Mouse (Mus musculus): ENCODE results near the gene Kif24. TPM values are rescaled to one million over a fixed set of nuclear protein-coding genes. Genes with fewer than 3 reads are reported as not detected.

The Kif24 gene
- polyA plus RNA-seq (2012) = 4.9 and 6.6 TPM in 2 replicates

GRCm38 (mm10) chr4:41464345-41465286 is at the start of gene Kif24, which contains the start of gene Nudt2:
Gene Kif24 (minus strand): TSS chr4:41464887.
Gene Nudt2 (plus strand): TSS chr4:41465151.
- TF ChIP-seq GATA1 (IDR thresholded peaks at IDR 0.05; ENCODE audit: low read length) = no peak

GRCm38 (mm10) chr4:41513714-41514113 is 49.0 kb upstream of the Kif24 start:
- TF ChIP-seq GATA1 (IDR thresholded peaks at IDR 0.05; ENCODE audit: low read length) = no peak

GRCm38 (mm10) chr4:41513309-41513708 is 48.6 kb upstream of the Kif24 start:
- TF ChIP-seq GATA1 (IDR thresholded peaks at IDR 0.05; ENCODE audit: low read length) = no peak

- TF ChIP-seq GATA1 (IDR thresholded peaks at IDR 0.05; ENCODE audit: low read length) = no peak
These were observed 43.3 kb upstream of the Kif24 start for GRCm38 (mm10) chr4:41507998-41508397.

DNA sequence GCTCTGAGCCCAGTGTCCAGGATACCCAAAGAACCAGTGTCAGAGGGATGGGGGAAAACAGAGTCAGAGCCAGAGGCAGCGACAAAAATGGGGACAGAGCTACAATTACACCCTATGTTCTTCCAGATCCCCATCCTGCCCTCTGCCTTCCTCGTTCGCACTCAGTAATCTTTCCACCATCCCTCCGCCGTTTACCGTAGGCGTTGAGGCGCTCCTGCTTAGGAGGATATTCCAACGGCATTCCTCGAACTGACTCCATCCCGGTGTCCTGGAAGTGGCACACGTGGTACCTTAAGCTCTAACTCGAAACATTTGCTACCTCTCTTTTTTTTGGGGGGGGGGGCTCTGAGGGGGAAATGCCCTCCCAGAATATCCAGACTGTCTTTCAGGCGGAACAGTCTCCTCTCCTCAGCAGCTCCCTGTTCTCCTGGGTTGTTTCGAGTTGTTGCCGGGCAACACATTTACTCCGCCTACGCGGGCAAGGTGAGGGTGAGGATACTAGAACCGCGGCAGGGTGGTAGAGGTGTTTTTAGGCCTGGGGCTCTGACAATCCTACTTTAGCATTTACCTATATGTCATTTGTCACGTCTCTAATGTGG is 42.7 kb upstream of the Kif24 start:
- TF ChIP-seq GATA1 (IDR thresholded peaks at IDR 0.05; ENCODE audit: low read length) = no peak

DNA sequence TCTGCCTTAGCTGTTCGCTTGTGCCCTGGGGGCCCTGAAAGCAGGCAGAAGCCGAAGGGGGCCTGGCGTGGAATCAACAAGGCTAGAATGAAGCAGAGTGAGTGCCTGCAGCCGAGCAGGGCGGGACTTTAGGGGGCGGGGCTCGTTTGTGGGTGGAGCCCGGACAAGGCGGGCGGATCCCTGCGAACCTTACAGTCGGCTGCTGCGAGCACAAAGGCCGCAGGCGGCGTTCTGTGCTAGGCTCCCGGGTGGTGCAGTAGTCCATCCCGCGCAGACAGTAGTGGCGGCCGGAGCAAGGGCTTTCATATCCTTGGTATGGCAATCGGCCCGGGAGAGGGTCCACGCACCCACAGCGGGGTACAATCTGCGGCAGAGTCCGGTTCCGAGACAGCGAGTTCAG is 42.2 kb upstream of the Kif24 start:
- TF ChIP-seq GATA1 (IDR thresholded peaks at IDR 0.05; ENCODE audit: low read length) = no peak

GRCm38 (mm10) chr4:41506156-41506555 is 41.5 kb upstream of the Kif24 start:
- no peak for TF ChIP-seq GATA1 (IDR thresholded peaks at IDR 0.05; ENCODE audit: low read length)

DNA sequence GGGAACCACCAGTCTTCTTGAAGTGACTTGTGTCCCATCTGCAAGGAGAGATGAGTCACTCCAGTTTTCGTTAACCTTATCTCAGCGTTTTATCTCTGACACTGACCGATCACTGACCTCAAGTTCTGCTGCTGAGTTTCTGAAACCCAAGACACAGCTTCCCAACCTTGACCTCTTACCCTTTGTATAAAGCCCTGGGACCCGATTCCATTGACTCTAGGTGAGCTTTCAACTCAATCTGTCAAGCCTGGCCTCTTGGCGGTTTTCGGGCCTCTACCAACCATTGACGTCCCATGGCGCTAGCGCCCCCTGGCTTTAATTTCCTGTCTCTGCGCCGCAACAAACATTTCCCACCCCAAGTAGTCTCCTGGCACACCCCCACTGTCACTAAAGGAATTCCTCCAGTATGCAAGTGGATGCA is 40.5 kb upstream of the Kif24 start:
- TF ChIP-seq GATA1 (IDR thresholded peaks at IDR 0.05; ENCODE audit: low read length) = no peak

DNA sequence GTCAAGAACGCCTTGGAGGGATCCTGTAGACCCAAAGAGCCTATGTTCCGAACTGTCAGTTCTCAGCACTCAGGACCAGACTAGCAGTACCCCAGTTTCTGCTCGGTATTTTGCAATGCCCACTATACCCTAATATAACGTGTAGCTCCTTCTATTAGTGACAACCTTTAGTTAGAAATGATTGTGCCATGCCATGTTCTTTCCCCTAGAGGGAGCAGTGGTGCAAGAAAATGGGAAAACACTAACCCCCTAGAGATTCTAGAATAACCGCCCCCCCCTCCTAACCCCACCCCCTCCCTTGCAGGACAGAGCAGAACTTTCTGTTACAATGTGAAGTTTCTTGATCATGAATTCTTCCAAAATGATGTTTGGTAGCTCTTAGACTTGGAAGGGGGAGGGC is 39.6 kb upstream of the Kif24 start:
- TF ChIP-seq GATA1 (IDR thresholded peaks at IDR 0.05; ENCODE audit: low read length) = no peak

GRCm38 (mm10) chr4:41502986-41503412 is 38.3 kb upstream of the Kif24 start, which contains the start of gene AI464131:
Gene AI464131 (minus strand): TSS chr4:41503076.
- no peak for TF ChIP-seq GATA1 (IDR thresholded peaks at IDR 0.05; ENCODE audit: low read length)

DNA sequence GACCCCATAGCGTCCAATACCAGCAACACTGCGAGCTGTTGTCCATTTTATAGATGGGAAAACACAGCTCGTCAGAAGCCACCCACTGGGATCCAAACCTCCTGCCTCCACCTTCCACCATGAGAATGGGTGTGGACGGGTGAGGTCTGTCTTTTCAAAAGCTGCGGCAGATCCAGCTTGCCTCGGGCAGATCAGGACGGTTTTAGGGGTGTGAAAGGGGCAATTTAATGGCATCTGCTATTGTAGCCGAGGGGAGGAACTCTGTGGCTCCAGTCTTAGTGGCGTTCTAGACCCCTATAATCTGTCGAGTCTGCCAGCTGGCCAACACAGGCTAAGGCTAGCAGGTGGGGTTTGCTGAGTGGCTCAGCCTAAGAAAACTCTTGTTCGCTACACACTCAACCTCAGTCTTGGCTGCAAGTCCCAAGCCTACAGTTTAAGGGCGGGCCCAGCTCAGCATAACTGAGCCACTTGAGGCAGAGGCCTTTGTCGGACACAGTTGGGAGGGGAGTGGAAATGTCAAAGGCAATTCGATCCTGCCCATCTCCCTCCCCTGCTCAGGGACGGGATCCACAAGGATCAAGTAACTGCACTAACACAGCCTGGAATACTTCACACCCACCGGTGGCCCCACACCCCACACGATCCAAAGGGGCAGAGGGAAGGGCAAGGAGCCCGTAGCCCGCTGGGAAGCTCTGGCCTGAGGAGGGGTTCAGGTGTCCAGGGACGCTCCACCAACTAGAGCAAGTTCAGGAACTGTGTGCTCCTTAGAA is 37.7 kb upstream of the Kif24 start:
- no peak for TF ChIP-seq GATA1 (IDR thresholded peaks at IDR 0.05; ENCODE audit: low read length)

- TF ChIP-seq GATA1 (IDR thresholded peaks at IDR 0.05; ENCODE audit: low read length) = no peak
These were observed 36.1 kb upstream of the Kif24 start for GRCm38 (mm10) chr4:41500787-41501186.

DNA sequence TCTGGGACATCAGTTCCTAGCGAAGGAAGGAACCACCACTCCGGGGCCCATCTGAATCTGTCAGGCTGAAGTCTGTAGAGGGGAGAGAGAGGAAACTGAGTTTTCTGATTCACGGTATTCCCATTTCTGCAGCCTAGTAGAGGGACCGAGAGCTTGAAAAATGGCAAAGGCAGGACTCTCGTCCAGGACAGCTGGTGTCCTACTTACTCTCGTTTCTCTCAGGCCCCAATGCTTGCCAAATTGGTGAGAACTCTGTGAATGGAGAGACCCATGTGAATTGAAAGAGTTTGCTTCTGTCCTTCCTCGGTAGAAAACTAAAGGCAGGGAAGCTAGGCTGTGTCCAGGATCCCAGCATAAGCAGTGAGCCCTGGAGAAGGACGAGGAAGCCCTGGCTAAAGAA is 34.9 kb upstream of the Kif24 start:
- TF ChIP-seq GATA1 (IDR thresholded peaks at IDR 0.05; ENCODE audit: low read length) = no peak

- TF ChIP-seq GATA1 (IDR thresholded peaks at IDR 0.05; ENCODE audit: low read length) = no peak
These were observed 34.3 kb upstream of the Kif24 start for GRCm38 (mm10) chr4:41498921-41499391.

GRCm38 (mm10) chr4:41497995-41498845 is 33.5 kb upstream of the Kif24 start:
- TF ChIP-seq GATA1 (IDR thresholded peaks at IDR 0.05; ENCODE audit: low read length) = no peak
